Mouse (Mus musculus): ENCODE measurements around the gene Anks3. TPM values are rescaled to one million over a fixed set of nuclear protein-coding genes. Genes with fewer than 3 reads are reported as not detected.

Gene Anks3
- total RNA-seq, 2 experiments from 2014 or later: 19.7 to 20.8 TPM

DNA sequence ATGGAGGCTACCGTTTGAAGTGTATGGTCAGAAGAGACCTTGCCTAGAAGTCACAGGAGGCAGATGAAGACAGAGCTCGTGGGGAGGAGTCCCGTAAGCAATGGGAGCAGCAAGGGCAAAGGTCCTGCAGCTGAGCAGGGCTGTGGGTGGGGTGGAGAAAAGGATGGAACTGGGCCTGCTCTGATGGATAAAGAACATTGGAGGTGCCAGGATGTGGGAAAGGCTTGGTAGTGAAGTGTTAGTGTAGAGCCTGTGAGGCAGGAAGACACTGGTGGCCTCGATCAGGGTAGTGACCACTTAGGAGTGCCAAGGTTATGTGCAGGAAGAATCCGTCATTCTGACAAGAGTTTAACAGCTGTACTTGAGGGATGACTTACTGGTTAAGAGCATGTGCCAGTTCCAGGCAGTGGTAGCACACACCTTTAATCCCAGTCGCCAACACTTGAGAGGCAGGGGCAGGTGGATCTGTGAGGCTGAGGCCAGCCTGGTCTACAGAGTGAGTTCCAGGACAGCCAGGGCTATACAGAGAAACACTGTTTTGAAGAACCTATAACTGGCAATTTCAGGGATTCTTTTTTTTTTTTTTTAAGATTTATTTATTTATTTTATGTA, 60.4 kb downstream of the Anks3 start:
- intact Hi-C loops (cut with DNase I): no loop called here
- no peak for DNase-seq

DNA sequence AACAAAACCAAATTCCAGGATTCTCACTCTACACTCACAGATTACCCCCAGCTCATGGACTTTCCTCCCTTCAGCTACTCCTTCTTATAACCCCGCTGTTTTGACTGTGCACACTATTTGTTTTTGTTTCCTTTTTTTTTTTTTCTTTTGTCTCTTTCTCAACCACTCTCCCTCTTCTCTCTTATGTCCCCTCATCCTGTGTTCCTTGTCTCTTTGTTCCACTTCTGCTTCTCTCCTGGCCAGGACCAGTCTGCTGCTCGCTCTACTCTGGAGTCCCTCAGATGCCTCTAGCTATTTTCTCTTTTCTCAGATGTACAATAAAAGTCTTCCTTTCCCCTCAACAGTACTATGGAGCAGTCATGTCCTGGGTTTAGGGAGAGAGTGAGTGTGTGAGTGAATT, 61.6 kb downstream of the Anks3 start:
- no peak for DNase-seq
- intact Hi-C loops (cut with DNase I): no loop called here

DNA sequence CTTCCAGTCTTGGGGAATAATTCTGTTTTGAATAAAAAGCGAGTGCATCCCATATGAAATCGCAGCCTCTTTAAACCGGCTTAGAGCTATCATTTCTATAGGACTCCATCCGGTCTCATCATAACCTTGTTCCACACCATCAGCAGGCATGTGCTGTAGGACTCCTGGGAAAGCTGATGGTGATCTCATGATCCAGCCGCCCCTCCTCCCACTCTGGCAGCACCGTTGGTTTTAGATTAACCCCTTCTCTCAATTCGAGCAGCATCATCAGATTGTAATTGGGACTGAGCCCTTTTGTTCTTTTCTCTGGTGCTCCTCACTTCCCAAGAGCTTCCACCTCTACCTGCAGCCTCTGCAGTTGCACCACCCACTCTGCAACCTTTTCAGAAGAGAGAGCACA, 62.8 kb downstream of the Anks3 start:
- DNase-seq: no peak
- intact Hi-C loops (cut with DNase I): no loop called here

- intact Hi-C loops (cut with DNase I): no loop called here
- DNase-seq: no peak
Observed at GRCm38 (mm10) chr16:4899711-4900110, 64.3 kb downstream of the Anks3 start.

DNA sequence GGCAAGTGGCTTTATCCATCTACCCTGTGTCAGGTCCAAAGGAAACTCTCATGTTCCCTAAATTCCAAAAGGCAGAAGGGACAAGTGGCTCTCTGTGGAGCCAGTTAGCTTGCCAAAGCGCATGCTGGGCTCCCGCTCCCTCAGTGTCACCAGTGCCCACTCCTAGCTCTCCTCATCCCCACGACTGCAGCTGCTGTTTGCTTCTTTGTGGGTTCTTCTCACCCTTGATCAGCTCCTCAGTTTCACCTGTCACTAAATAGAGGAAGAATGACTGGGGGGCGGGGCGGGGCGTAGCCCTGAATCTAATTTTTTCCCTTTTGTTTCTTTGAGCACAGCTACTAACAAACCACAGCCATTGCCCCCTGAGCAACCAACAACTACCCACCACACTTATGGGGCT, 65.1 kb downstream of the Anks3 start:
- no peak for DNase-seq
- intact Hi-C loops (cut with DNase I): no loop called here

DNA sequence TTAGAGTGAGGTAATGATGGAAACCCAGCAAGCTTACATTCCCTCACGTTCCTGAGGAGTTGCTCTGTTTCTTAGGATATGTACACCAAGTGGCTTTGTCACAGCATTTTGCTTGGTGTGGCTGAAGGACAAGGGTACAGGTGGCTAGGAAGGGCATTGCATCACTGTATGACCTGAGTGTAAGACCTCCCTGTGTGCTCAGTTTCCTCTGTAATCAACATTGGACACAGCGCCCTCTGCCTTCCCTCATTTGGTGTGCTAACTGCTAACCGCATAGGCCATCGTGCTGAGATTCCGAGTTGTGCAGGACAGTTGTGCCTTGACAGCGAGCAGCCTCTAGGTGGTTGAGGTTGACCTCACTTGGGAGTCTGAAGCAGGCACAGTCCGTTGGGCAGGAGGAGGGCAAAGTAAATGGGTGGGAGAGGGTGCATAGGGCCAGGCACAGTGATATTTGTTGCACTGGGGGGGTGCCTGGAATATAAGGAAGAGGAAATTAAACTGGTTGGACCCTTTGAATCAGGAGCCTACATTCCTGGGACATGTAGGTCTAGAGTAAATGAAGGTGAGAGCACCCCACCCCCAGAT, 66.8 kb downstream of the Anks3 start:
- intact Hi-C loops (cut with DNase I): no loop called here
- no peak for DNase-seq

DNA sequence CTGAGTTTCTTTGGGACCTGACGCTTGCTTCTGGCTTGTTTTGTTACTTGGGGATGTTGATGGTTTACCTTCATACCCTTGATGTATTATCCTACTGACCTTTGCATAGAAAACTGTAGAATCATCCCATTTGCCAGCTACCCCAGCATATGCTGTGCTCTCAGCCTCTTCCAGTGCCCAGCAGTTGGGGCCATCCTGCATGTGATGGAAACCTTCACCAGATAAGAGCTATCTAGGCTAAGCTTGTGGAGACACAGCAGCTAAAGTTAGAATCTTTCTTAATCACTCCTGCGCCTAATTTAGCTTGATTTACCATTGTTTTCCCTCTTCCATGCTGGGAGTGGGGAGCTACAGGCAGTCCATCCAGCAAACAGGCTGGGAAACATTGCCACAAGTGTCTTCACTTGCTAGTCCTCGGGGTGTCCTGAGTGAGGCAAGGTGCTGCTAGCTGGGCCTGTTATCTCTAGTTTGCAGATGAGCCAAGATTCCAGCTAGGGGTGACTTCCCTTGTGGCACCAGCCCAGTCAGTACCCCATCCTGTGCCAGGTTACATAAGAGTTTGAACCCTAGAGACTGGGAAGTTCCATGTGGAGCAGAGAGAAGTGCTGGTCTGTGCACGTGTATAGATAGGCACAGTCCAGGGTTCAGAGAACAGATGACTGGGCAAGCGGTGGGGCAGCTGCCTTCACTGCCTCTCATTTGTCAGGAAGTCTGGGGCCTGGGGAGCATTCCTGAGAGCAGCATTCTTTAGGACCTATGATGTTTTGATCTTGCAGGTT, 67.6 kb downstream of the Anks3 start:
- DNase-seq: peak; percentile 70 to 82
- intact Hi-C loops (cut with DNase I): no loop called here

GRCm38 (mm10) chr16:4894201-4894908, 69.7 kb downstream of the Anks3 start:
- DNase-seq: no peak
- intact Hi-C loops (cut with DNase I): no loop called here

- intact Hi-C loops (cut with DNase I): no loop called here
- DNase-seq: no peak
Observed at GRCm38 (mm10) chr16:4892171-4892570, 71.8 kb downstream of the Anks3 start.

Other genes starting within 250 kb of the Anks3 start
- 1 to 10 TPM; 7.0 to 7.8 TPM for gene Nmral1, start 244.8 kb downstream of the Anks3 start, total RNA-seq (2021)
- gene Hmox2, start 237.8 kb downstream of the Anks3 start, total RNA-seq (2021): 10 to 100 TPM; 71.1 to 73.4 TPM
- 10 to 100 TPM; 89.4 to 96.2 TPM for gene Cdip1, start 173.9 kb downstream of the Anks3 start, total RNA-seq (2021)
- gene 4930562C15Rik, start 128.8 kb downstream of the Anks3 start, total RNA-seq (2021): not detected
- gene Ubald1, start 83.9 kb downstream of the Anks3 start, total RNA-seq (2021): 10 to 100 TPM; 19.7 to 23.1 TPM
- 100 to 1,000 TPM; 186 to 187 TPM for gene Mgrn1, start 78.0 kb downstream of the Anks3 start, total RNA-seq (2021)
- 10 to 100 TPM; 40.5 to 43.9 TPM for gene Nudt16l1, start 25.4 kb downstream of the Anks3 start, total RNA-seq (2021)
- gene Sept12, start 33.6 kb upstream of the Anks3 start, total RNA-seq (2021): not detected
- gene Smim22, start 43.1 kb upstream of the Anks3 start, total RNA-seq (2021): not detected
- gene Rogdi, start 49.3 kb upstream of the Anks3 start, total RNA-seq (2021): 10 to 100 TPM; 21.7 to 25.7 TPM
- gene Glyr1, start 85.7 kb upstream of the Anks3 start, total RNA-seq (2021): 10 to 100 TPM; 57.2 to 60.4 TPM
- 10 to 100 TPM; 34.4 to 35.7 TPM for gene Ubn1, start 85.9 kb upstream of the Anks3 start, total RNA-seq (2021)
- gene Ppl, start 168.2 kb upstream of the Anks3 start, total RNA-seq (2021): 1 to 10 TPM; 3.2 to 3.6 TPM
- gene Sec14l5, start 182.9 kb upstream of the Anks3 start, total RNA-seq (2021): under 1 TPM; 0.17 to 0.20 TPM
- 10 to 100 TPM in 1 of 2 experiments, 1 to 10 TPM in 1; 8.4 to 10.0 TPM for gene Nagpa, start 239.8 kb upstream of the Anks3 start, total RNA-seq (2021)

Data from heart, postnatal 10 days (tissue).